Mouse (Mus musculus): ENCODE measurements around the gene Cox6a1.
"Not testable (repeated sequence)": the region's sequence is repeated elsewhere in the genome, so short reads cannot be mapped to it uniquely, and the experiment has no call there.

Gene Cox6a1

DNA sequence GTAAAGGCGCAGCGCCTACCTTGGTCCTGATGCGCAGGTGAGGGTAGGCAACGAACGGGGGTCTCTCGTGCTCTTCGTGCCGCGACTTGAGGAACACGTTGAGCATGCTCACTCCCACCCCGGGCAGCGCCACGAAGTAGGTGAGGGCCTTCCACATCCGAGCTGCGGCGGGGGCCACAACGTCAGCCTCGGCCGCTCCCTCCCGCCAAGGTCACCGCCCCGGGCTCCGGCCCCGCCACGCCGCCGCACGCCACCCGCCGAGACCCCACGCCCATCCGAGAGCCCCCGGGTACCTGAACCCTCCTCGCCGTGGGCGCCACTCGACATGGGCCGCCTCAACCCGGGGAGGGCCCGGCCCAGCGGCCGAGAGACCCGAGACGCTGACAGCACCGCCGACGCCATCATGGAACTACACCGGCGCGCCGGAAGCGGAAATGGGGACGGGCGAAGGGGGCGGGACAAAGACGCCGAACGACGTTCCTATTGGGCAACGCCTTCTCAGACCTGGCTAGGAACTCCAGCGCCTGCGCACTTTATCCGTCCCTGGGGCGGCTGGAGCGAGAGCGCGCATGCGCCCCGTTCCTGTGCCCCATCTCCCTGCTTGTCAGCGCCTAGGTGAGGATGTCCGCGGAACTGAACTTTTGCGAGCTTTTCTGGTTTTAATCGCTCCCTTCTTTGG, at the start of gene Cox6a1:
TSS of gene Cox6a1 (minus strand) at position 436 of the 679 bp plus-strand sequence.
- peak; percentile 97 to 98 for DNase-seq (ENCODE audit: low spot score in 2 of 2)

DNA sequence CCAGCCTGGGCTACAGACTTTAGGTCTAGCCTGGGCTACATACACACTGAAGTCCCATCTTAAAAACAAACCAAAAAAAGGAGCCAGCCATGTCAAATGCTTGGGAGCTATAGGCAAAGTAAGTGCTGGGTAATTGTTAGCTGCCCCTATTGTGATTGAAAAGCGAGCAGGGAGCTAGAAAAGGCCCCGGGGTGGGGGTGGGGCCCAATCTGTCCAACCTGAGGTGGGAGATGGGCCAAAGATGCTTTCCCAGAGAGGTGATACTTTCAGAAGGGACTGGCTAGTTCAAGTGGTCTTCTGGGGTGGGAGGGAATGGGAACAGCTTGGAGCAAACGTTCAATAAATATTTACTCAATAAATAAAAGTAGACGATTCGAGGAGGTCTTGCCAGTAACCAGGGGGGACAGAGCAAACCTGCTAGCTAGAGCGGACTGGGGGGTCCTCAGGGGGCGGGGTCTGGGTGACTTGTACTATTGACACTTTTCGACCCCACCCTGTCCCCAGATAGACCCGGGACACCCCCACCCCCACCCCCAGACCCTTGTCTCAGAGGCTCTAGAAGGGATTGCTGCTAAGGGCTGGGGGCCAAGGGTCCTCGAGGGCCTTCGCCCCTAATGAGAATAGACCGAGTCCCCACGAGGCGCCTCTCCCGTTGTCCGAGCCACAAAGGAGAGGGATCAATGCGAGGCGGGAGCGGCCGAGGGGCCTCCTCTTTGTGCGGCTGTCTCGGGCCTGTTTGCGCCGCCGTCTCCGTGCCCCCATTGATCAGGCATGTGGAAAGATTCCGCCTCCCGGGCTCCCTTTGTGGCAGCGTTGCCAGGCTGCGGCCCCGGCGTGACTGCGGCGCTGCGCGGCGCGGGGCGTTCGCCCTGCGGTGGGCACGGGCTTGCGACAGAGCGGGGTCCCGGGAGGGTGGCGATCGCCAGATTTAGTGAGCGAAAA, 49.3 kb upstream of the Cox6a1 start:
- peak; percentile 21 to 28 for DNase-seq (ENCODE audit: low spot score in 2 of 2)

DNA sequence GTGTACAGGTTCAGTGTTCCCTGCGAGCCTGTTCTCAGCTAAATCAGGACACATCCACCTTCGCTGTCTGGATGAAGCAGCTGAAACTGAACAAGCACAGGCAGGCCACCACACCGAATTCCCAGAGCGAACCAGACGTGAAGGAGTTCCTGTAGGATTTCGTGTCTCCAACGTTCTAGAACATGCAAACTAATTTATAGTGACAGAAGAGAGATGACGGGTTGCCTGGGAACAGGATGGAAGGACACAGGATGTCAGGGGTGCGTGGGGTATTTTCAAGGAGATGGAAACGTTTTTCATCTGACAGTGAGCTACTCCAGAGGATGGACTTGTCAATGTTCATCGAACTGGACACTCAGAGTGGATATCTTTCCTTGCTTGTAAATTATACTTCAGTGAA, 47.9 kb upstream of the Cox6a1 start:
- DNase-seq (ENCODE audit: low spot score in 2 of 2) = no peak

DNA sequence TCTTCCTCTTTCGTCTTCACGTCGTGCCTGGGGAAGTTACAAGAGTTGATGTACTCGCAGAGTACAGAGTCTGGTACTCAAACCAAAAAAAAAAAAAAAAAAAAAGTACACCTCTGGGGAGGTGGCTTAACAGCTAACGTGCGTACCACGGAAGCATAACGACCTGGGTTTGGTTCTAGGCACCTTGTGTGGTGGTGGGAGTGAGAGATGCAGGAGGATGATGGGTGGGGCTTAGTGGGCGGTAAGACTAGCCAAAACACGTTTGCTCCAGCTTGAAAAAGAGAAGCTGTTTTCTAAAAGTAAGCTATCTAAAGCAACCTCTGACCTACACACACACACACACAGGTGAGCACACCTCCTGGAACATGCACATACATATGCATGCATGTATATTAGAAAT, 46.1 kb upstream of the Cox6a1 start:
- DNase-seq (ENCODE audit: low spot score in 2 of 2) = no peak

DNA sequence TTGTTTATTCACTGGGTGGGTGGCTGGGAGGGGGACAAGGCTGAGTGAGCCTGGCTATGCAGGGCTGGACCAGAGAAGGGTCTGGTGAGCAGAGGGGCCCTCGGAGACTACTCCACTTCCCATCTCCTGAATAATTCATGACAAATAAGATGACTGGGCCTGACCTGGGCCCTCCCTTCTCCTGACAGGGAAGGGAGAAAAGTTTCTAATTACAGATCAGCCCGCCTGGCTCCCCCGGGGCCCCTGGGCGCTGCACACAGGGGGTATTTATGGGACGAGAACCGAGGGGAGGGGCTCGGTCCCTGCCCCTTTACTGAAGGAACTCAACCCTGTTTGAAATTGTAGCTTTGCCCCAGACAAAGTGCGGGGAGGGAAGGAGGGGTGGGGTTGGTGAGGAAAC, 45.4 kb upstream of the Cox6a1 start:
- DNase-seq (ENCODE audit: low spot score in 2 of 2) = no peak

DNA sequence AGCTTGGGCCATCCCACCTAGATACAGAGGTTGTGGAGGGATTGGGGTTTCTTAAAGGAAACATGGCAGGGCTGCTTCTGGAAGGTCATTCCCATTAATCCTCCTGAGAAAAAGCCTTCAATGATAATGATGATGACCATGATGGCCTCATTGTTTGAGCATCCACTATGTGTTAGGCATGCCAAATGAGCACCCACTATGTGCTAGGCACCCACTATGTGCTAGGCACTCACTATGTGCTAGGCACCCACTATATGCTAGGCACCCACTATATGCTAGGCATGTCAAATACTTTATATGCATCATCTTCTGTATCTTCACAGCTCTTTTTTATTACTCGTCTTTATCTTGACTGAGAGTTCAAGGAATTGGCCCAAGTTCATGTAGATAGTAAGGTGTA, 44.2 kb upstream of the Cox6a1 start:
- DNase-seq (ENCODE audit: low spot score in 2 of 2) = no peak

DNA sequence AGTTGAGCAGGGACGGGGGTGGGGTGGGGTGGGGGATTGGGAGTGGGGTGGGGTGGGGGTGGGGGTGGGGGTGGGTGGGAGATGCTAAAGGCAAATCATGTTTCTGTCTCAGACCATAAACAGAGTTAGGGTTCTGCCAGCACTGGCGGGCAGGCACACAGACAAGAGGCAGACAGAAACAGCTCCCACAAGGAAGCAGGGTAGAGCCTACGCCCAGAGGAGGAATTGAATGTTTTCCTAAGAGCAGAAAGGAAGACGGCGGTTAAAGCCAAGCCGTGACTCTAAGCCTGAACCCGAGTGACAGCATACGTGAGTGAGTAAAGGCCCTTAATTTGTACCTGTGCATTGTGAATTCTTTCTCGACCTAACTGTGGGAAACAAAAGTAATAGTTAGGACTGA, 43.2 kb upstream of the Cox6a1 start:
- DNase-seq (ENCODE audit: low spot score in 2 of 2) = no peak

DNA sequence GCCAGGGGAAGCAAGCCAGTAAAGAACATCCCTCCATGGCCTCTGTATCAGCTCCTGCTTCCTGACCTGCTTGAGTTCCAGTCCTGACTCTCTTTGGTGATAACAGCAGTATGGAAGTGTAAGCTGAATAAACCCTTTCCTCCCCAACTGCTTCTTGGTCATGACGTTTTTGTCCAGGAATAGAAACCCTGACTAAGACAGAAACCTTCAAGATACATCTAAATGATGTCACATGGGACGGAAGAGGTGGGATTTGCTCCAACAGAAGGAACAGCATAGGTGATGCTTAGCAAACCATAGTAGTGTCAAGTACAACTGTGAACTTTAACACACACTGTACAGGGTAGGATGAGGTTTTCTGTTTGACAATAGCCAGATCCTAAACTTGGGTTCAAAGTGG, 30.1 kb upstream of the Cox6a1 start:
- not testable (repeated sequence) for DNase-seq (ENCODE audit: low spot score in 2 of 2)

DNA sequence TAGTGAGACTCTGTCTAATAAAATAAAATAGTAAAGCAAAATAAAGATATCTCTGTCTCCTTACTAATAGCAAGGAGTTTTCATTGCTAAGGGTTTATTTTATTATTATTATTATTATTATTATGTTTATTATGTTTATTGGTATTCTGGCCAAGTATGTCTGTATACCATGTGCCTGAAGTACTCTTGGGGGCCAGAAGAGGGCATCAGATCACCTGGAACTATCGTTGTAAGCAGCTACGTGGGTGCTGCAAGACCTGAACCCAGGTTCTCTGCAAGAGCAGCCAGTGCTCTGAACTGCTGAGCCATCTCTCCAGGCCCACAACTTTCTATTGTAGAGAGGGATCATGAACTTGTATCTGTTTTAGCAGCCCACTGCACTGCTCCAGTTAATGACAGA, 26.7 kb upstream of the Cox6a1 start:
- DNase-seq (ENCODE audit: low spot score in 2 of 2) = no peak

DNA sequence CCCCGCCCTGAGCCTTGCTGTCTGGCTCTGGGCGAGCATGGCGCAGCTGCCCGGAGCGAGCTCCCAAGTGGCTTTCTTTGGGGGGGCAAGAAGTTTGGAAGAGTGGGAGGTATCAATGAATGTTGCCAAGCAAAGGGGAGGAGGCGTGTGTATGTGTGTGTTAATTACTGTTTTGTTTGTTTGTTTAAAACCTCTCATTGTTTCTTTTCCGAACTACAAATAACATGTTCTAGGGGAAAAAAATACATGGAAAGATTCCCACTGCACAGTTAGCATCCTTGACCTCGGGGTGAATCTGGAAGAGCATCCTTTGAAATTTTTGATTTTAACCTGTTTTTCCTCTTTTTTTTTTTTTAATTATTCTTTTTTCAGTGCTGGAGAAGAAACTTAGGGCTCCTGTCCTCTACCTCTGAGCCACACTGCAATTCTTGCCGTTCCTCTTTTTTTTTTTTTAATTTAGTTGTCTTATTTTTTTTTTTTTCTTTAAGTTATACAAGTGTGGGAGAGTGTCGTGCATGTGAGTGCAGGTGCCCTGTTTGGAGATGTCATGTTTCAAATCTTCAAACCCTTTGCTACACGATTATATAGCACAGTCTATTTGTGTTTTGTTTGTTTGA, 25.5 kb upstream of the Cox6a1 start:
- no peak for DNase-seq (ENCODE audit: low spot score in 2 of 2)

DNA sequence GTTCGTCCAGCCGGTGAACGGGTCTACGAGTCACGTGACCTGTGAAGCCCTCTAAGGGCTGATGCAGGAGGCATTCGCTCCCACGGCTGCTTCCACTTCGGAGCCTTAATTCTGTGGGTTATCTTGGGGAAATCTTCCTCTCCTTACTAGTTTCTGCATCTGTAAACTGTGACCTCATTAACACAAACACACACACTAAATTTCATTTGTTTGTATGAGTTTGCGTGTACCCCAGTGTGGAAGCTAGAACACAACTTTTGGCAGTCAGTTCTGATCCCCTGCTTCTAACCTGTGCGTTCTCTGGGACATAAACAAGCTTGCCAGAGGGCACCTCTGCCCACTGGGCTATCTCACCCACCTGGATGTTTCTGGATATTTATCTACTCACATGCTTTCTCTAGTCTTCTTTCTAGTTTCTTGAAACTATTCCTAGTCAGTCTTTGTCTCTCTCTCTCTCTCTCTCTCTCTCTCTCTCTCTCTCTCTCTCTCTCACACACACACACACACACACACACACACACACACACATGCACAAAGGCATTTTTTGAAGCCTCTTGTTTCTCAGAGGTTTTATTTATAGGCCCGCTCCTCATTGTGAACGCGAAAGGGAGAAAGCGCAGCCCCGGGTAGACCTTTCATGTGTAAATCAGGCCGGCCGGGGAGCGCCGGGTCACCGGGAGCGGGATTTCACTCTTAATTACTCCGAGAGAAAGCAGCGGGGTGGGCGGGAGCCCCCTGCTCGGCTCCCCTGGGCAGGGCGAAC, 24.8 kb upstream of the Cox6a1 start:
- peak in 1 of 2 experiments; percentile 22 for DNase-seq (ENCODE audit: low spot score in 2 of 2)

DNA sequence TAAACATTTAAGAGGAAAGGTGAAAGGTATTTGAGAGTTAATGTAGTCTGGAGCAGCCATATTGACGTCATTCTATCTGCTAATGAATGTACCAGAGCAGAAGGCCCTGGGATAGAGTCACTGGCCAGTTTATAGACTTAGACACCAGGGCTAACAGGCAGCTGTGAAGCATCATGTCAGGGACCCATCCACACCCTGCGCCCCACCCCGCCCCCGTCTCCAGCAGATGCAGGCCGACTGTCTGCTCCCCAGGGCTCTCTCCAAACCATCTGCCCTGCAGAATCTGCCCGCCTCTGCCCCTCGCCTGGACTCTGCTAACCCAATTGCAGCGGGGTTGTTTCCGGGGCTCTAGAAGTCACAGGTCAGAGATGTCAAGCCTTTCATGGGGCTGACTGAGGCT, 23.0 kb upstream of the Cox6a1 start:
- DNase-seq (ENCODE audit: low spot score in 2 of 2) = no peak

DNA sequence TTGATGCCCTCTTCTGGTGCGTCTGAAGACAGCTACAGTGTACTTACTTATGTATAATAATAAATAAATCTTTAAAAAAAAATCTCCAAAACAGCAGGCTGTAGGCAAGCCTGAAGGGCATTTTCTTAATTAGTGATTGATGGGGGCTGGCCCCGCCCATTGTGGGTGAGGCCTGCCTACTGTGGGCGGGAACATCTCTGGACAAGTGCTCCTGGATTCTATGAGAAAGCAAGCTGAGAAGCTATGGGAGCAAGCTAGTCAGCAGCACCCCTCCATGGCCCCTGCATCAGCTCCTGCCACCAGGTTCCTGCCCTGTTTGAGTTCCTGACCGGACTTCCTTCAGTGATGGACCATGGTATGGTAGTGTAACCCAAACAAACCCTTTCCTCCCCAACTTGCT, 16.0 kb upstream of the Cox6a1 start:
- DNase-seq (ENCODE audit: low spot score in 2 of 2) = no peak

DNA sequence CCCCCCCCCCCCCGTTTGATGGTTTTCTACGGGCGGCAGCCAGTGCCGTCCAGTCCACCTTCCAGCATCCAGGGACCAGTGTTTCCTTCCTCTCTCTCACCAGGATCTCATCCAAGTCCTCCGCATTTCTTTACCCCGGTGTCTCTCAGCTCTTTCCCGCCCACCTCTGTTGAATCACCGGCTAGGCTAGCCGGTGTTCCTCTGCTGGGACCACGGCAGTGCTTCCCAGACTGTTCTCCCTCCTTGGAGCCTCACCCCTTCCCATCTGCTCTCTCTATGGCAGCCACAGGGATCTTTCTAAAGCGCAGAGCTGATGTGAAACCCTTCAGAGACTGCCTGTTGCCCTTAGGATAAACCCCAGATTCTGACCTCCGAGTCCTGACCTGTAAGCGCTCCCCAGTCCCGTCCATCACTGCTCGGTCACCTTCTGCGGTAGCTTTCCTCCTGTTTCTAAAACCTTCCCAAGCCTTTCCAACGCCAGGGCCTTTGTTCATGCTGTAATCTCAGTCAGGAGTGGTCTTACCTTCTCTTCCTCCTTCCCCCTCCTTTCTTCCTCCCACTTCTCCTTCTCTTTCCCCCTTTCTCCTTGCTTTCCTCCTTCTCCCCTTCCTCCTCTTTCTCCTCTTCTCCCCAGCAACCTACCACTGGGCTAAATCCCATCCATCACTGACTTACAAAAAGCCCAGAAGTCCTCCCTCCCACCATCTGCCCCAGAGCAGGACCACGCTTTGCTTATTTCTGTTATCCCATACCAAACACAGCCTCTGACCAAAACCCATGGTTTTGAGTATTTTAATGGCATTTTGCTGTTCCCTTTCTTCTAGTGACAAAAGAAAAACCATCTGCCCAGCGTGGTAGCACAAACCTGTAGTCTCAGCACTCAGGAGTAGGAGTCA, 14.3 kb upstream of the Cox6a1 start:
- peak in 1 of 2 experiments; percentile 48 for DNase-seq (ENCODE audit: low spot score in 2 of 2)

DNA sequence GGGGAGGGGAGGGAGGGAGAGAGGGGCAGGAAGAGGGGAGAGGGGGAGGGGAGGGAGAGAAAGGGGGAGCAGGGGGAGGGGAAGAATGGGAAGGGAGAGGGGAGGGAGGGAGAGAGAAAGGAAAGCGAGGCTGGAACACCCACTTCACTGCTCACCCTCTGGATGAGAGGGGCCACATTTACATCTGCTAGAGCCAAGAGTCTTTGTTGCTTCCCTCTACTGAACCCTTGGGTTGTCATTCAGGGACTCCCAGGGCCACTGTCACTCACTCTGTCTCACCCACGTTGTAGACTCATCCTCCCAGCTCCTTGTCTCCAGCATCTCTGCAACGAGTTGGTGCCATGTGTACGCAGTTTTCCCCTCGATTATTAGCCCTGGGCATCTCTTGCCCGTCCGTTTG, 13.4 kb upstream of the Cox6a1 start:
- no peak for DNase-seq (ENCODE audit: low spot score in 2 of 2)

DNA sequence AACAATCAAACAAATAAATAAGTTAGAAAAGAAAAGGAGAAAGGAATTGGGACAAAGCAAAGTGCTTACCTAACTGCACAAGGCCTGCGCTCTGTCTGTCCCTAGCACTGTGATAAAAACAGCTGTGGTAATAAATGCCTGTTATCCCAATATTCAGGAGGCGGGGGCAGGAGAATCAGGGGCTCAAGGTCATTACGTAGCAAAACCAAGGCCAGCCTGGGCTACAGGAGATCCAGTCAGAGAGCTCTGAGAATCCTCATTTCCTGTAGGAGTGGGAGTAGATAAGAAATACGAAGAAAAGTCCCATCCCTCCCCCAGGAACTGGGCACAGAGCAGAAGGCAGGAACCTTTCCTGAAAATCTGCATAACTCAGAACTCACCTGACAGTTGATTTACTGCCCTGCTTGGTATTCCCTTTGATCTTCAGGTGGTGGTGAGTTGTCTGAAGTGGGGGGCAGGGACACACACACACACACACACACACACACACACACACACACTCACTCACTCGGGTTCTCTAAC, 11.1 kb upstream of the Cox6a1 start:
- no peak for DNase-seq (ENCODE audit: low spot score in 2 of 2)

DNA sequence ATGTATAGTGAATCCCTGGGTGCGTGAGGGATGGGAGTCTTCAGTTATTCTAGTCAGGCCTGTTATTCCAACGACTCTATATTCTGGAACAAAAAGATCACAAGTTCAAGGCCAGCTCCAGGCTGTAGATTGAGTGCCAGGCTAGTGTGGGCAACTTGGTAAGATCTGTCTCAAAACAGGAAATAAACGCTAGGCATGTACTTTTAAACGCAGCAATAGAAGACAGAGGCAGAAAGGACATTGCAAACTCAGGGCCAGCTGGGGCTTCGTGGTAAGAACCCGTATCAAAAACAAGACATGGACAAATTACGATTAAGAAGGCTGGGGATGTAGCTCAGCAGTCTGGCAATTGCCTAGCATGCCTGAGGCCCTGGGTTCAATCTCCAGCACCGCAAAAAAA, 10.7 kb upstream of the Cox6a1 start:
- DNase-seq (ENCODE audit: low spot score in 2 of 2) = no peak

DNA sequence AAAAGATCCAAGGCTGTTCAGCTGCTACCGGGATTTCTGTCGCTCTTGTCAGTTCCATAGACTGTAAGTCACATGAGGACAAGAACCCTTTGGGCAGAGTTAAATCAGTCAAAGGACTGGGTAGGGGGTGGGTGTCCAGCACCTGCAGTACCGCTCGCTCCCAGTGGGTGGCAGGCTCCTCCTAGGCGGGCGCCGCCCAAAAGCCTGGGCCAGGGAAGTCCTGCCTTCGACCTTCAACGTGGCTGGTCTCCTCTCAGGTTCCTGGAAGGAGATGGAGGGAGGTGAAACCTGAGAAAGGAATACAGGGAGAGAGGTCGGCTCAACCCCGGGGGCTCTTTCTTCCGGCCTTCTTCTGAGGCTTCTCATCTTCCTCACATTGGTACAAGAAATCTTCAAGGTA, 10.1 kb upstream of the Cox6a1 start:
- DNase-seq (ENCODE audit: low spot score in 2 of 2) = peak; percentile 55 to 74

DNA sequence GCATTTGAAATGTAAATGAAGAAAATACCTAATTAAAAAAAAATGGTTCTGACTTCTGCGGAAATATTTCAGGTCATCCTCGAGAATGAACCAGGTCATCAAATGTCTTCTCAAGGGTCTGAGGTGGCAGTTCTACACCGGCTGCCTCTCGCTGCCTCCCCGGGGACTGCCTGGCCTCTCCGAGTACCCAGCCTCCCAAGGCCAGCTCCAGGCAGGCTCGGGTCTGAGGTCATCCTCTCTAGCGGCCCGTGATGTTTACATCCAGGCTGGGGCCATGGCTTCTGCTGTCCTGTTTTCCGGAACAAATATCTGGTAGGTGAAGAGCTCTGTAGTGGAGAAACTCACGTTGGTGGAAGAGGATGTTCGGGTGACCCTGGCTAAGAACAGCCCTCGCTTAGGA, 6.3 kb upstream of the Cox6a1 start:
- no peak for DNase-seq (ENCODE audit: low spot score in 2 of 2)

DNA sequence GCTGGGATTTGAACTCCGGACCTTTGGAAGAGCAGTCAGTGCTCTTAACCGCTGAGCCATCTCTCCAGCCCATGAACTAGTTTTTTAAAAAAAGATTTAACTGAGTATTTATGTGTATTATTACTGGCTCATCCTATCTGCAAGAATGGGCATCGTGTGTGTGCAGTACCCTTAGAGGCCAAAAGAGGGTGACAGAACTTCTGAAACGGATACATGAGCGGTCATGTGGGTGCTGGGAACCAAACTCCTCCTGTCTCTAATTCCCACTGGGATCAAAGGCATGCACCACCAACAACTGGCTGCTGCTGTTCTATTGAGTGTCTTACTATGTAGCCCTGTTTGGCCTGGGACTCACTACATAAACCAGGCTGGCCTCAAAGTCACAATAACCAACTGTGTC, 2.6 kb upstream of the Cox6a1 start:
- no peak for DNase-seq (ENCODE audit: low spot score in 2 of 2)

DNA sequence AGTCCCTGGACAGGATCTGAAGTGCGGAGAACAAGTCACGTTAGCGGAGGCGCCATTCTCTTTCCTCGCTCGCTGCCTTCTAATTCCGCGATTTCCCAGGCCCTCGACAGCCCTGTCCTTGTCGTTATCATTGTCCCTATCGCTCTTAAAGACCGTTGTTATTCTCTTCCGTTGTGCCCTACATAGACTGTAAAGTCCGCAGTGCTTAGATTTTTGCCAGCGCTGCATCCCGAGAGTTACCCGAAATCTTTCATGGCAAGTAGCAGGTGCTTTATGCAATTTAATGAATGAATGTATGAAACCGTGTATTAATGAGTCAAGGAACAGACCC, 409 bp upstream of the Cox6a1 start:
- DNase-seq (ENCODE audit: low spot score in 2 of 2) = no peak
